Mouse (Mus musculus): ENCODE measurements at regions not wholly inside any gene's neighbourhood (a gene's known extent, or its start where the extent isn't known, plus 50 kb on each side); places are given as distances from the start of the nearest gene placed in this dataset.
"Not testable (repeated sequence)": the region's sequence is repeated elsewhere in the genome, so short reads cannot be mapped to it uniquely, and the experiment has no call there.

DNA sequence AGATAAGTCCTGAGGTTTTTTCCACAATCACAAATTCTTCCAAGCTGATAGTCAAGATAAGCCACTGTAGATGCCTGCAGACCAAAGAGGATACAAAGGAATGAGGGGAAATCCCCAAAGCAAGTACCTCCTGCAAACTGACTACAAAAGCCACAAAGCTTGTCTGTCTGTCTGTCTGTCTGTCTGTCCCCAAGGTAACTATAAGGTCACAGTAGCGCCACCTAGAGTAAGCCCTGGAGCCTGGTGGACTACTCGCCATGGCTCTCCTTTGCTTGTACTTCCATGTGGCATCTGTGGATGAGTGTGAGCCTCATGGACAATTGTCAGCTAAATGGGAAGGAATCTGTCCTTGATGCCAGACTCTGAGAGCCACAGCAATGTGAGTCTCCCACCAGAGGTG lies 249.8 kb downstream of the Diras2 start:
- no peak for ATAC-seq (ENCODE audit: low FRiP score)

DNA sequence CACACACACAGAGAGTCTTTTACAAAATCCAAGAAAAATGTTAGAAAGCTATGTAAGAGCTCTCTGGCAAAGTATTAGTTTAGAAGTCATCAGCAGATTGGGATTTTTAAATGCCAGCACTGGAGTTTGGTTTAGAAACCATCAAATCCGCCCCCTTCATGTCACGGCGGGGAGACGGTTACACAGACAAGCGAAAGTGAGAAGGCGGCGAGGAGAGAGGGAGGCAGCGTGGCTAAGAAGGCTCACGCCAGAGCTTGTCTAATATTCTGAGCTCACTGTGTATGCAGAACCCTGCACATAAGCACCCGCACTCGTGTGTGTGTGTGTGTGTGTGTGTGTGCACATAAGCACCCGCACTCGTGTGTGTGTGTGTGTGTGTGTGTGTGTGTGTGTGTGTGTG lies 248.6 kb downstream of the Diras2 start:
- Histone ChIP-seq H3K9me3 (no peaks in the 10 kb centered on the region), H3K36me3 (replicated peaks) (no peaks in the 10 kb centered on the region), H3K9ac (no peak overlapping the region), H3K4me2 (no peak overlapping the region), H3K27me3 (peaks cover 1% of the 10 kb centered on the region), H3K4me1 (no peaks in the 10 kb centered on the region), H3K27ac (no peak overlapping the region), H3K4me3 (replicated peaks) (no peak overlapping the region)
- 84% methylated on average over 11 of the region's 13 CpGs for WGBS
- no peak for ATAC-seq (ENCODE audit: low FRiP score)

More for the DNA sequence above, 249.8 kb downstream of the Diras2 start:
- WGBS, result 69% methylated on average over 2 of the region's 2 CpGs
- Histone ChIP-seq H3K4me3 (replicated peaks) (no peak overlapping the region), H3K4me1 (no peaks in the 10 kb centered on the region), H3K4me2 (no peak overlapping the region), H3K9ac (no peak overlapping the region), H3K9me3 (no peaks in the 10 kb centered on the region), H3K27ac (no peak overlapping the region), H3K36me3 (replicated peaks) (no peaks in the 10 kb centered on the region), H3K27me3 (peaks cover 10% of the 10 kb centered on the region)

DNA sequence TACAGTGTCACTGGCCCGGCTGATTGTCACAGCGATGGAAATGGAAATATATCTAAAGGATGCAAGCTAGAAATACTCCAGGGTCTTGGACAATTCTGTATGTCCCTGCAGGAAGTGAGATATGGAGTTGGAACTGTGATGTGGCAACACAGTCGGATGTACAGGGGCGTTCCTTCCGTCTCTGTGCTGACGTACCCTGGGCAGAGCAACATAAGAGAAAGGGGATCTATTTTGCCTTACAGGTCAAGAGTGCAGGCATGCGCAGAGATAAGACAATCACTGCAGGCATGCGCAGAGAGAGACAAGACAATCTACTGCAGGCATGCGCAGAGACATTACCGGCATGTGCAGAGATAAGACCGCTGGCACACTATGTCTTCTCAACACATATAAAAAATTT lies 247.6 kb downstream of the Diras2 start:
- 89% methylated on average over 11 of the region's 11 CpGs for WGBS
- H3K4me3 ChIP-seq (replicated peaks), result no peak overlapping the region
- no peak overlapping the region for H3K4me2 ChIP-seq
- H3K27ac ChIP-seq, result no peak overlapping the region
- ATAC-seq (ENCODE audit: low FRiP score), result no peak
- peaks cover 1% of the 10 kb centered on the region; the same call in 1 of the 2 replicates for H3K4me1 ChIP-seq
- H3K36me3 ChIP-seq (replicated peaks), result no peaks in the 10 kb centered on the region
- H3K9me3 ChIP-seq, result no peaks in the 10 kb centered on the region
- H3K9ac ChIP-seq, result no peak overlapping the region
- no peaks in the 10 kb centered on the region for H3K27me3 ChIP-seq

DNA sequence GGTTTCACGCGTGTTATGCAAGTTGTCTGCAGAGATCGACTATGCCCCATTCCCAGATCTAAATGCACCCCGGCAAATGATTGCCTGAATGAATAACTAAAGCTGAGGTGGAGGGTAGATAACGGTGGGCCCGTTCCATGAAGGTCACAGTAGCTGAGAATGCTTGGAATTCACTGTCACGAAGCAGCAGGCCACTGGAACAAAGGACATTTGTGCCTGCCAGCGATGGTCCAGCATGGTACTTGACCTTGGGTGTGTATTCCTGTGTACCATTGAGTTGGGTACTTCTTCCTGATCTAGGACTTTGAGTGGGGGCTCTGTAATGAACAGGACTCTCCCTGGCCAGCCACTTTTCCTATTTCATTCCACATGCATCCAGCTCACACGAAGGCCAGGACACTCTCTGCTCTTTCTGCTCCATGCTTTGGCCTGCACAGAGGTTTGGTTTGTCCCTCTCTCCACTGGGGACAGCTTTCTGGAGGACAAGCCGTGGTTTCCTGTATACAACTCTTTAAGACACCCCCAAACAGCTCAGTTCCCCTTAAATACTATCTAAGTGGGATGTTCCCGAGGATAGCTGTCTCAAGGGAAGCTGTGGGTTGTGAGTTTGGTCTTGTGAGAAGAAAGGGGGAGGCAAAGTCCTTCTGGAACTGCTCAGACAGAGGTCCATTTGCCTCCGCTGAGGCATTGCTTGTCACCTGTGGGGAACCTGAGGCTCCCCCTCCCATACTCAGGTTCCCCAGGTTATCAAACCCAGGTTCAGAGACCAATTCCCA lies 246.9 kb downstream of the Diras2 start:
- Histone ChIP-seq H3K9me3 (no peaks in the 10 kb centered on the region), H3K9ac (no peak overlapping the region), H3K4me1 (peaks cover 4% of the 10 kb centered on the region; the same call in 1 of the 2 replicates), H3K27ac (no peak overlapping the region), H3K27me3 (no peaks in the 10 kb centered on the region), H3K4me2 (no peak overlapping the region), H3K4me3 (replicated peaks) (no peak overlapping the region), H3K36me3 (replicated peaks) (no peaks in the 10 kb centered on the region)
- ATAC-seq (ENCODE audit: low FRiP score), result no peak
- 79% methylated on average over 12 of the region's 12 CpGs for WGBS

GRCm38 (mm10) chr13:52288400-52288799 lies 242.7 kb downstream of the Diras2 start:
- no peaks in the 10 kb centered on the region for H3K27me3 ChIP-seq
- peaks cover 4% of the 10 kb centered on the region; the same call in 1 of the 2 replicates for H3K4me1 ChIP-seq
- H3K9ac ChIP-seq, result no peak overlapping the region
- H3K27ac ChIP-seq, result no peak overlapping the region
- WGBS, result 46% methylated on average over 6 of the region's 6 CpGs
- no peak overlapping the region for H3K4me3 ChIP-seq (replicated peaks)
- no peaks in the 10 kb centered on the region for H3K36me3 ChIP-seq (replicated peaks)
- no peaks in the 10 kb centered on the region for H3K9me3 ChIP-seq
- no peak for ATAC-seq (ENCODE audit: low FRiP score)
- H3K4me2 ChIP-seq, result no peak overlapping the region

- H3K36me3 ChIP-seq (replicated peaks), result no peaks in the 10 kb centered on the region
- H3K9me3 ChIP-seq, result no peaks in the 10 kb centered on the region
- H3K4me3 ChIP-seq (replicated peaks), result no peak overlapping the region
- no peak overlapping the region for H3K9ac ChIP-seq
- H3K27ac ChIP-seq, result no peak overlapping the region
- no peak overlapping the region for H3K4me2 ChIP-seq
- WGBS, result 93% methylated on average over 15 of the region's 15 CpGs
- no peak for ATAC-seq (ENCODE audit: low FRiP score)
- H3K4me1 ChIP-seq, result peaks cover 4% of the 10 kb centered on the region; the same call in 1 of the 2 replicates
- no peaks in the 10 kb centered on the region for H3K27me3 ChIP-seq
These were observed 235.2 kb downstream of the Diras2 start for GRCm38 (mm10) chr13:52295847-52296246.

DNA sequence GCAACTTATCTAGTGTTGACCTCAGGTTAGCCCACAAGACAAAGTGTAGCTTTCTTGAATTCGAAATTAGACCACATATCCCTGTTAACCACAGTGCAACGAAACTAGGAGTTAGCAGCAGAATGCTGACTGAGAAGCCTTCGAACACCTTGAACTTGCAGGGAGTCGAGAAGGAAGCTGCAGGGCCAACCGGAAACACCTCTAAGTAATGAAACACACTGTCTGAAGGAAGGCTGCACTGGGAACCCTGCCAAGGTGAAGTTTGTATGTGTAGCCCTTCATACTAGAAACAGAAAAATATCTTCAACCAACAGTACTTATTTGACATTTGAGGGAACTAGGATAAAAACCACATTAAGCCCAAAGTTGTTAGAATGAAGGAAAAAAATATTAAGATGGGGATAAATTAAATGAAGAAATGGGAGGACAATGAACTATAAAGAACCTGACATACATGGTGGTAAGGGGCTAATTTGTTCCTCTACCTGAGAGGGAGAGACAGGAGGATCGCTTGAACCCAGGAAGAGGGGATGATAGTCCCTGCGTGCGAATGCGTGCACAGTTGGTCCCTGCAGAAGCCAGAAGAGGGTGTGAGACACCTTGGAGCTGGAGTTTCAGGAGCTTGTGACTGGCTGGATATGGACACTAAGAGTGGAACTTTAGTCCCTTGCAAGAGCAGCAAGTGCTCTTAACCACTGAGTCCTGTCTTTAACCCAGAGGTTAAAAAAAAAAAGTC lies 234.4 kb downstream of the Diras2 start:
- Histone ChIP-seq H3K9me3 (no peaks in the 10 kb centered on the region), H3K36me3 (replicated peaks) (no peaks in the 10 kb centered on the region), H3K27ac (no peak overlapping the region), H3K4me2 (no peak overlapping the region), H3K4me3 (replicated peaks) (no peak overlapping the region), H3K4me1 (peaks cover 4% of the 10 kb centered on the region; the same call in 1 of the 2 replicates), H3K9ac (no peak overlapping the region), H3K27me3 (no peaks in the 10 kb centered on the region)
- ATAC-seq (ENCODE audit: low FRiP score), result no peak
- WGBS, result 90% methylated on average over 9 of the region's 9 CpGs

- no peaks in the 10 kb centered on the region for H3K27me3 ChIP-seq
- no peaks in the 10 kb centered on the region for H3K9me3 ChIP-seq
- H3K4me2 ChIP-seq, result no peak overlapping the region
- peaks cover 4% of the 10 kb centered on the region; the same call in 1 of the 2 replicates for H3K4me1 ChIP-seq
- H3K27ac ChIP-seq, result no peak overlapping the region
- no peak for ATAC-seq (ENCODE audit: low FRiP score)
- 77% methylated on average over 7 of the region's 7 CpGs for WGBS
- no peak overlapping the region for H3K4me3 ChIP-seq (replicated peaks)
- H3K9ac ChIP-seq, result no peak overlapping the region
- no peaks in the 10 kb centered on the region for H3K36me3 ChIP-seq (replicated peaks)
These were observed 233.8 kb downstream of the Diras2 start for GRCm38 (mm10) chr13:52297277-52297623.

DNA sequence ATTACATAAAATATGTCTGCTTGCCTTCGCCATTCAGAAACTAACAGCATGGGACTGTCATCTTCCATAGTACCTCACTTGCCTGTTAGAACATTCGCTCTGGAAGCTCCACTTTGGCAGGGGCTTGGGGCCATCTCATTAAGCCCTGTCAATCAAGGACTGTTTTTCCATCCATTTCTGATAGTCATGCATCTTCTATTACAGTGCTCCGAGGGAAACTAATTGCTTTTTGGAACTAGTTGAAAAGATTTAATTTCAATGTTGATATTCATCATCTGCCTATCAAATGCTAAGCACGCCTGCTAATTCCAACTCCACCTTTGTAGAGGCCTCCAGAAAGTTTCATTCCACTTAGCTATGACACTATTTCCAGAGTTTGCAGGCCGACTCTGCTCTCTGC lies 232.7 kb downstream of the Diras2 start:
- 54% methylated on average over 5 of the region's 5 CpGs for WGBS
- no peak overlapping the region for H3K4me3 ChIP-seq (replicated peaks)
- ATAC-seq (ENCODE audit: low FRiP score), result no peak
- H3K36me3 ChIP-seq (replicated peaks), result no peaks in the 10 kb centered on the region
- H3K27me3 ChIP-seq, result no peaks in the 10 kb centered on the region
- no peak overlapping the region for H3K4me2 ChIP-seq
- H3K4me1 ChIP-seq, result peaks cover 4% of the 10 kb centered on the region; the same call in 1 of the 2 replicates
- no peak overlapping the region for H3K27ac ChIP-seq
- H3K9ac ChIP-seq, result no peak overlapping the region
- no peaks in the 10 kb centered on the region for H3K9me3 ChIP-seq

DNA sequence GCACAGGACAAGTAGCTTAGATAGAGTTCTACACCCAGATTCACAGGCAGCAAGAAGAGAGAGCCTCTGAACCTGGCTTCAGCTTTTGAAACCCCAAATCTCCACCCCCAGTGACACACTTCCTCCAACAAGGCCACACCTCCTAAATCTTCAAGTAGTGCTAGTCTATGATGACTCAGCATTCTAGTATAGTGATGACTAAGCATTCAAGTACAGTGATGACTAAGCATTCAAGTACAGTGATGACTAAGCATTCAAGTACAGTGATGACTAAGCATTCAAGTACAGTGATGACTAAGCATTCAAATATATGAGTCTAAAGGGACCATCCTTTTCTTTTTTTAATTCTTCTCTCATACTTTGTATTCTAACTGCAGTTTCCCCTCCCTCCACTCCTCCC lies 225.8 kb downstream of the Diras2 start:
- ATAC-seq (ENCODE audit: low FRiP score); H3K9me3 ChIP-seq; H3K36me3 ChIP-seq (replicated peaks); H3K9ac ChIP-seq; H3K4me1 ChIP-seq; H3K4me2 ChIP-seq; H3K27me3 ChIP-seq; H3K27ac ChIP-seq; H3K4me3 ChIP-seq (replicated peaks): not testable (repeated sequence)

DNA sequence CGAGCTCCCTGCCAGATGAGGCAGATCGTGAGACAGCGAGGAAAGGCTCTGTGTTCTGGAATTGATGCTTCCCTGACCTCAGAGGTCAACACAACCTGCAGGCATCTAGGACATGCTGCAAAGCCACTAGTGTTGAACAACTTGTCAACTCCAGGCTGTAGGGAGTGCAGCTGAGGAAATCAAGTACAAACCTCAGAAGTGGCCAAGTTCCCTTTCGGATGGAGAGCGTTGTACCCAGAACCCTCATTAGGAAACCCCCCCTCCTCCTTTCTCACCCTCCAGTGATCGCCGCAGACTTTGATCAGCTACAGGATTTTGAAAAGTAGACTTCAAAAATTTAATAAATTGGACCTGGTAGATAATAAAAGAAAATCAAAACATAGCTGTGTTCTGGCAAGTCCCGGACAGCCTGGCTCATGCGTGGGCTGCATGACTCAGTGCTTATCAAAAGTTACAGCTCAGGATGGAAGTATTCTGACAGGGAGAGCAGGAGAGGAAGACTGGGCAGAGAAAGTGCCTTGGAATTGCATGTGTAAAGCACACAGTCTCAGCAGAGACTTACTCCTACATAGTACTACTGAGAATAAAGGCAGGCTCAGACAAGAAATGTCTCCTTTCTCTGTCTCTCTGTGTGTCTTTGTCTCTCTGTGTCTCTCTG lies 224.2 kb downstream of the Diras2 start:
- H3K4me1 ChIP-seq, result peaks cover 5% of the 10 kb centered on the region; the same call in 1 of the 2 replicates
- H3K4me3 ChIP-seq (replicated peaks), result no peak overlapping the region
- no peaks in the 10 kb centered on the region for H3K9me3 ChIP-seq
- H3K9ac ChIP-seq, result no peak overlapping the region
- H3K36me3 ChIP-seq (replicated peaks), result no peaks in the 10 kb centered on the region
- H3K27me3 ChIP-seq, result no peaks in the 10 kb centered on the region
- 83% methylated on average over 9 of the region's 9 CpGs for WGBS
- no peak overlapping the region for H3K27ac ChIP-seq
- no peak overlapping the region for H3K4me2 ChIP-seq
- ATAC-seq (ENCODE audit: low FRiP score), result no peak

- no peaks in the 10 kb centered on the region for H3K36me3 ChIP-seq (replicated peaks)
- WGBS, result 38% methylated on average over 2 of the region's 2 CpGs
- no peaks in the 10 kb centered on the region for H3K9me3 ChIP-seq
- no peaks in the 10 kb centered on the region for H3K27me3 ChIP-seq
- no peak overlapping the region for H3K9ac ChIP-seq
- ATAC-seq (ENCODE audit: low FRiP score), result no peak
- H3K4me3 ChIP-seq (replicated peaks), result no peak overlapping the region
- peaks cover 5% of the 10 kb centered on the region; the same call in 1 of the 2 replicates for H3K4me1 ChIP-seq
- H3K4me2 ChIP-seq, result no peak overlapping the region
- no peak overlapping the region for H3K27ac ChIP-seq
These were observed 220.1 kb downstream of the Diras2 start for GRCm38 (mm10) chr13:52310954-52311353.
